Mouse (Mus musculus): ENCODE measurements around the gene Acbd4.

GRCm38 (mm10) chr11:103142441-103143182 lies 41.1 kb downstream of the Acbd4 start:
- no peak for TF ChIP-seq POLR2A (IDR thresholded peaks at IDR 0.05; ENCODE audit: insufficient read depth, low read depth, low read length)
- no peak for TF ChIP-seq CTCF (IDR thresholded peaks at IDR 0.05)
- TF ChIP-seq EP300 (IDR thresholded peaks at IDR 0.05; ENCODE audit: insufficient read depth, low read depth, low read length) = no peak
